Mouse (Mus musculus): ENCODE results near the gene Zdhhc14. TPM values are rescaled to one million over a fixed set of nuclear protein-coding genes. Genes with fewer than 3 reads are reported as not detected.

Gene Zdhhc14
- polyA plus RNA-seq, 1 experiment = 5.7 TPM

DNA sequence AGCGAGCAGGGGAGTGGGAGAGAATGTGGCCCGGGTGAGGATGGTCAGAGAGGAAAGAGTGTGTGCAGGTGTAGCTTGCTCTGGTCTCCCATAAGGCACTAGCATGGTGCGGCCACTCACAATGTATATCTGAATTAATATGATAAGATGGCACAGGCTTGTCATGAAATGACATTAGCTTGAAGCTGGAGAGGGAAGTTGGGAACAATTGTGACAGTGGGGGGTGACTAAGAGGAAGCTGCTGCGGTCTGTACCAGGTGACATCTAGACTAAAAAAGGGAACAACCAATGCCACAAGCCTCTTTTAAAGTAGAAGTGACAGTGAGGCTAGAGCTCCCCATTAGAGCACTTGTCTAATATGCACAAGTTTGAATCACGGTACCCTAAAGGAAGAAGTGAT is 238.2 kb downstream of the Zdhhc14 start:
- Histone ChIP-seq H3K4me1 (ENCODE audit: control insufficient read depth, insufficient read depth, insufficient read length) (peaks cover 37% of the 10 kb centered on the region), H3K36me3 (ENCODE audit: control insufficient read depth, insufficient read depth, low read length) (no peaks in the 10 kb centered on the region; the same call in 1 of the 2 replicates), H3K27me3 (ENCODE audit: control insufficient read depth, insufficient read depth, low read length) (no peaks in the 10 kb centered on the region), H3K4me3 (ENCODE audit: extremely low read depth, insufficient read depth, insufficient read length) (no peak overlapping the region), H3K27ac (ENCODE audit: insufficient read depth, low read length) (peak overlapping the region; percentile 59)
- TF ChIP-seq CTCF (IDR thresholded peaks at IDR 0.05; ENCODE audit: extremely low read depth, insufficient read depth, insufficient read length, insufficient replicate concordance) = no peak
- no peak for TF ChIP-seq POLR2A (IDR thresholded peaks at IDR 0.05; ENCODE audit: low read depth, low read length)
- 9% methylated on average over 5 of the region's 5 CpGs for WGBS
- peak; percentile 47 to 69 for DNase-seq (ENCODE audit: low read depth in 1 of 2, low spot score in 2 of 2)

- DNase-seq (ENCODE audit: low read depth in 1 of 2, low spot score in 2 of 2) = peak; percentile 46 to 56
- no peaks in the 10 kb centered on the region for H3K27me3 ChIP-seq (ENCODE audit: control insufficient read depth, insufficient read depth, low read length)
- H3K36me3 ChIP-seq (ENCODE audit: control insufficient read depth, insufficient read depth, low read length) = no peaks in the 10 kb centered on the region; the same call in 1 of the 2 replicates
- 17% methylated on average over 7 of the region's 7 CpGs for whole genome bisulfite sequencing
- TF ChIP-seq POLR2A (IDR thresholded peaks at IDR 0.05; ENCODE audit: low read depth, low read length) (no peak), CTCF (IDR thresholded peaks at IDR 0.05; ENCODE audit: extremely low read depth, insufficient read depth, insufficient read length, insufficient replicate concordance) (peak; percentile 36; the same call in 1 of the 2 replicates)
- H3K4me3 ChIP-seq (ENCODE audit: extremely low read depth, insufficient read depth, insufficient read length) = no peak overlapping the region
- peaks cover 31% of the 10 kb centered on the region for H3K4me1 ChIP-seq (ENCODE audit: control insufficient read depth, insufficient read depth, insufficient read length)
- no peak overlapping the region for H3K27ac ChIP-seq (ENCODE audit: insufficient read depth, low read length)
These were observed 241.0 kb downstream of the Zdhhc14 start for GRCm38 (mm10) chr17:5733400-5733799.

GRCm38 (mm10) chr17:5741061-5741460 is 248.7 kb downstream of the Zdhhc14 start:
- no peak for DNase-seq (ENCODE audit: low read depth in 1 of 2, low spot score in 2 of 2)
- Histone ChIP-seq H3K4me1 (ENCODE audit: control insufficient read depth, insufficient read depth, insufficient read length) (no peaks in the 10 kb centered on the region), H3K27me3 (ENCODE audit: control insufficient read depth, insufficient read depth, low read length) (no peaks in the 10 kb centered on the region), H3K4me3 (ENCODE audit: extremely low read depth, insufficient read depth, insufficient read length) (no peak overlapping the region), H3K27ac (ENCODE audit: insufficient read depth, low read length) (no peak overlapping the region), H3K36me3 (ENCODE audit: control insufficient read depth, insufficient read depth, low read length) (no peaks in the 10 kb centered on the region)
- no peak for TF ChIP-seq CTCF (IDR thresholded peaks at IDR 0.05; ENCODE audit: extremely low read depth, insufficient read depth, insufficient read length, insufficient replicate concordance)
- no peak for TF ChIP-seq POLR2A (IDR thresholded peaks at IDR 0.05; ENCODE audit: low read depth, low read length)
- 96% methylated on average over 6 of the region's 6 CpGs for WGBS

GRCm38 (mm10) chr17:5744016-5744415 is 251.7 kb downstream of the Zdhhc14 start:
- Histone ChIP-seq H3K4me1 (ENCODE audit: control insufficient read depth, insufficient read depth, insufficient read length) (peaks cover 6% of the 10 kb centered on the region; the same call in 1 of the 2 replicates), H3K4me3 (ENCODE audit: extremely low read depth, insufficient read depth, insufficient read length) (no peak overlapping the region), H3K27me3 (ENCODE audit: control insufficient read depth, insufficient read depth, low read length) (no peaks in the 10 kb centered on the region), H3K27ac (ENCODE audit: insufficient read depth, low read length) (no peak overlapping the region), H3K36me3 (ENCODE audit: control insufficient read depth, insufficient read depth, low read length) (no peaks in the 10 kb centered on the region)
- no peak for DNase-seq (ENCODE audit: low read depth in 1 of 2, low spot score in 2 of 2)
- no peak for TF ChIP-seq CTCF (IDR thresholded peaks at IDR 0.05; ENCODE audit: extremely low read depth, insufficient read depth, insufficient read length, insufficient replicate concordance)
- no peak for TF ChIP-seq POLR2A (IDR thresholded peaks at IDR 0.05; ENCODE audit: low read depth, low read length)
- 96% methylated on average over 5 of the region's 5 CpGs for WGBS

- 77% methylated on average over 3 of the region's 3 CpGs for WGBS
- Histone ChIP-seq H3K4me3 (ENCODE audit: extremely low read depth, insufficient read depth, insufficient read length) (no peak overlapping the region), H3K27ac (ENCODE audit: insufficient read depth, low read length) (no peak overlapping the region), H3K36me3 (ENCODE audit: control insufficient read depth, insufficient read depth, low read length) (no peaks in the 10 kb centered on the region), H3K4me1 (ENCODE audit: control insufficient read depth, insufficient read depth, insufficient read length) (peaks cover 7% of the 10 kb centered on the region; the same call in 1 of the 2 replicates), H3K27me3 (ENCODE audit: control insufficient read depth, insufficient read depth, low read length) (no peaks in the 10 kb centered on the region)
- no peak for DNase-seq (ENCODE audit: low read depth in 1 of 2, low spot score in 2 of 2)
- TF ChIP-seq POLR2A (IDR thresholded peaks at IDR 0.05; ENCODE audit: low read depth, low read length) (no peak), CTCF (IDR thresholded peaks at IDR 0.05; ENCODE audit: extremely low read depth, insufficient read depth, insufficient read length, insufficient replicate concordance) (no peak)
These were observed 254.0 kb downstream of the Zdhhc14 start for GRCm38 (mm10) chr17:5746378-5746777.

DNA sequence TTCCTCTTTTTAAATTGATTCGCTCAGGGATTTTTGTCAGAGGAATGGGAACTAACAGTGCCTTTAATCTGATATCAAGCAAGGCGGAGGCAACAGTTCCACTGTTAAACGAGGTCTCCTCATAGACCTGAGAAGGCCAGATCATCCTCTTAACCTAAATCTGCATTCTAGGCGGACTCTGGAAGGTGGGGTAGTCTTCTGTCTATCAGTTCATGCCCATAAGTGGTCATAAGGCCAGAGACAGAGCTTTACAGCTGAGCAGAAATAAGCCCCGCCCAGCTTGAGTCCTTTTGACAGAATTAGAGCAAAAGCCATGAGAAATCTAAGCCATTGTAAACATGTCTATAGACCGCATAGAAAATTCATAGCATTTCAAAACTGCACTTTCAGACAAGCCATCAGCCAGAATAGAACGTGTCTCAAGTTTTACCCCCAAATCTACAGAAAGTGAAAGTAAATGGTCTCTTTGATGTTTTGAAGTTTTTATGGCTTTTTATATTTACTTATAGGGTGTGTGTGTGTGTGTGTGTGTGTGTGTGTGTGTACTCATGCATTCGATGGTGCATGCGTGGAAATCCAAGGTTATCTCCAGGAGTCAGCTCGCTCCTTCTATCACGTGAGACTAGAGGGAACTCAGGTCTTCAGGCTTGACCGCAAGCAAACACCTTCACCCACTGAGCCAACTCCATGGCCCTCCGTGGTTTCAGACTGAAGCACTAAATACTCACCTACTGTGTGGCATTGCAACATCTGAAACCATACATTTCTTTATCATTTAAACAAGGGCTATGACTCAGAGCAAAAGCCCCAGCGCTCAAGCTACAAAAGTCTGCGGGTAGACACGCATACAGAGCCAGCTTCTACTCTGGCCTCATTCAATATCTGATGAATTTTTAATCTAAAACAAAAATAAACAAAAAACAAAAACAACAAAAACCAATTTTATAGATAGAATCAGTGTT is 255.5 kb downstream of the Zdhhc14 start:
- Histone ChIP-seq H3K4me3 (ENCODE audit: extremely low read depth, insufficient read depth, insufficient read length) (no peak overlapping the region), H3K36me3 (ENCODE audit: control insufficient read depth, insufficient read depth, low read length) (no peaks in the 10 kb centered on the region), H3K27me3 (ENCODE audit: control insufficient read depth, insufficient read depth, low read length) (no peaks in the 10 kb centered on the region), H3K4me1 (ENCODE audit: control insufficient read depth, insufficient read depth, insufficient read length) (peaks cover 7% of the 10 kb centered on the region; the same call in 1 of the 2 replicates), H3K27ac (ENCODE audit: insufficient read depth, low read length) (no peak overlapping the region; the same call in 1 of the 2 replicates)
- DNase-seq (ENCODE audit: low read depth in 1 of 2, low spot score in 2 of 2) = no peak
- TF ChIP-seq CTCF (IDR thresholded peaks at IDR 0.05; ENCODE audit: extremely low read depth, insufficient read depth, insufficient read length, insufficient replicate concordance) (no peak), POLR2A (IDR thresholded peaks at IDR 0.05; ENCODE audit: low read depth, low read length) (no peak)
- WGBS = 66% methylated on average over 16 of the region's 16 CpGs

Data from spleen, adult 2 months (tissue).